Mouse (Mus musculus): ENCODE data around the gene Slc38a3. TPM values are rescaled to one million over a fixed set of nuclear protein-coding genes. Genes with fewer than 3 reads are reported as not detected.
A peak's percentile ranks its signal among the peaks of the same experiment; 100 is the strongest.

Gene Slc38a3
- polyA plus RNA-seq, 1 experiment from 2014 or later = 19.5 TPM

DNA sequence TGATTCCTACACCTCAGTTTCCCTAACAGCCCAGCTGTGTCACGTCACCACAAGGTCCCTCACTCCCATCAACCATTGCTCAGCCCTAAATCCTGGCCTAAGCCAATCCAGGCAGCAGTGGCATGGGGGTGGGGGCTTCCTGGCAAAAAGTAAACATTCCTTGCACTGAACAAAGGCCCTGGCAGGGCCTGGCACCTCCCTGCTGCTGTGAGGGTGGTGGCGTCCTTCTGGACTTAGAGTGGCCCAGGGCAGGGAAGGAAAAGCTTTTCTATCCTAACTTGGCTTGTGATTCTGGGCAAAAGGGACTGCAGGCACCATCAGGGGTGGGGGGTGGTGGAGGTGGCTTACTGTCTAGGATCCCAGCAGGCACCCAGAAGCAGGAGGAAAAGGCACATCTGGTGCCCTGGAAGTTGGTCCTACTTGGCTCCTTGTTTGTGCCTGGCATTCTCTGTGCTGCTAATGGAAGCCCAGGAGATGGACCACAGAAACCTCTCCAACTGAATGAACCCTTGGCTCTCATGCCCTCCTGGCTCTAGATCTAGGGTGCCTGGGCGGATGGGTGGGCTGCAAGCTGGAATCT lies 33.4 kb upstream of the Slc38a3 start:
- H3K4me2 ChIP-seq = no peak overlapping the region
- no peak for ATAC-seq (ENCODE audit: insufficient read depth, low FRiP score, low read depth)
- no peaks in the 10 kb centered on the region for H3K9me3 ChIP-seq
- no peaks in the 10 kb centered on the region for H3K27me3 ChIP-seq (replicated peaks)
- WGBS = 76% methylated on average over 3 of the region's 3 CpGs
- peak overlapping the region; percentile 73 for H3K27ac ChIP-seq
- H3K4me3 ChIP-seq (replicated peaks) = no peak overlapping the region
- H3K36me3 ChIP-seq = no peaks in the 10 kb centered on the region
- H3K9ac ChIP-seq = no peak overlapping the region
- H3K4me1 ChIP-seq = peaks cover 92% of the 10 kb centered on the region

DNA sequence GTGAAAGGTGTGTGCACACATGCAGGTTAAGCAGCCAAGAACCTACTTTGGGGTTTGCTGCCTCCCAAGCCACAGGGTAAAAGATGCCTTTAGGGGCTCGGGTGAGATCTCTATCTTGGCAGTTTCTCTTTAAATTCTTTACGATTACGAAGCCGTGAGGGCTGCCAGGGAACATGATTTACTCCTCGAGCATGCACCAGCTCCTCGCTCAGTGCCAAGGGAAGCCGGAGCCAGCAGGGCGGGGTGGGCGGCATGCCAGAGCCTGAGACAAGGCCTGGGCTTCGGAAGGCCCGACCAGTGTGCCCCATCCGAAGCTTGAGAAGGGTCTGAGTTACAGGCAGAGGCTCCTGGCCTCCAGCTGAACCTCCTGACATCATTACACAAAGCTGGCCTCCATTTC lies 32.3 kb upstream of the Slc38a3 start:
- Histone ChIP-seq H3K4me1 (peaks cover 94% of the 10 kb centered on the region), H3K9ac (no peak overlapping the region)
- ATAC-seq (ENCODE audit: insufficient read depth, low FRiP score, low read depth) = no peak

GRCm38 (mm10) chr9:107700114-107700571 lies 30.8 kb upstream of the Slc38a3 start:
- Histone ChIP-seq H3K4me2 (peak overlapping the region; percentile 36; the same call in 1 of the 2 replicates), H3K4me3 (replicated peaks) (no peak overlapping the region), H3K27ac (peak overlapping the region; percentile 75), H3K9ac (no peak overlapping the region), H3K4me1 (peaks cover 83% of the 10 kb centered on the region), H3K27me3 (replicated peaks) (no peaks in the 10 kb centered on the region), H3K9me3 (no peaks in the 10 kb centered on the region), H3K36me3 (no peaks in the 10 kb centered on the region)
- WGBS = 31% methylated on average over 6 of the region's 6 CpGs
- ATAC-seq (ENCODE audit: insufficient read depth, low FRiP score, low read depth) = no peak

More for the DNA sequence above, 32.3 kb upstream of the Slc38a3 start:
- Histone ChIP-seq H3K4me2 (no peak overlapping the region; the same call in 1 of the 2 replicates), H3K36me3 (no peaks in the 10 kb centered on the region), H3K4me3 (replicated peaks) (no peak overlapping the region), H3K27me3 (replicated peaks) (no peaks in the 10 kb centered on the region), H3K9me3 (no peaks in the 10 kb centered on the region), H3K27ac (peak overlapping the region; percentile 61)
- WGBS = 36% methylated on average over 12 of the region's 12 CpGs

DNA sequence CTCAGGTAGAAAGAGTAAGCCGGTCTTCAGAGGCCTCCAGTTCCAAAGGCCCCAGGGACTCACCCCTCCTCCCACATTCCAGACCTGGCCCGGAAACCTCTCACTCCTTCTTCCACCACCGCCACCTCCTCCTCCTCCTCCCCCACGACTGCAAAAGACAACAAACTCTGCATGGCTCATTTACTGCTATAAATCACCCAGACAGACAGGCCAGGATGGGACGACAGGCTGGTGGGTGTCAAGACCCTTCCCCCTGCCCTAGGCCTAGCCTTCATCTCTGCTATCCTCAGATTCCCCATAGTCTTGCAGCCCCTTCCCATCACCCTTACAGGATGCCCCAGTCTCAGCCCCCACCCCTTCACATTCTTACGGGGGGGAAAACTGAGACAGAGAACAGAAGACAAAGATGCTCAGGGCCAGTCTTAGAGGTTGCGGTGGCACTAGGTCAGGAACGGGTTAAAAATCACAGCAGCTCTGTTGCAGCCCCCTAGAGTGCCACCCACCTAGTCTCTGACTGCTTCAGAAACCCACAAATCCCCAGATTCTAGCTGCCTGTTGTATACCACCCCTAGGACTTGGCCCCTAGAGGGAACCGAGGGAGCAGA lies 30.1 kb upstream of the Slc38a3 start:
- H3K4me1 ChIP-seq = peaks cover 85% of the 10 kb centered on the region
- WGBS = 13% methylated on average over 9 of the region's 9 CpGs
- no peak overlapping the region for H3K9ac ChIP-seq
- ATAC-seq (ENCODE audit: insufficient read depth, low FRiP score, low read depth) = no peak
- H3K9me3 ChIP-seq = no peaks in the 10 kb centered on the region
- no peaks in the 10 kb centered on the region for H3K36me3 ChIP-seq
- H3K27me3 ChIP-seq (replicated peaks) = no peaks in the 10 kb centered on the region
- H3K4me3 ChIP-seq (replicated peaks) = 0 out of 2 replicates have a peak overlapping the region, but pooled peaks have one; percentile 1
- peak overlapping the region; percentile 75 for H3K27ac ChIP-seq
- H3K4me2 ChIP-seq = peak overlapping the region; percentile 36

DNA sequence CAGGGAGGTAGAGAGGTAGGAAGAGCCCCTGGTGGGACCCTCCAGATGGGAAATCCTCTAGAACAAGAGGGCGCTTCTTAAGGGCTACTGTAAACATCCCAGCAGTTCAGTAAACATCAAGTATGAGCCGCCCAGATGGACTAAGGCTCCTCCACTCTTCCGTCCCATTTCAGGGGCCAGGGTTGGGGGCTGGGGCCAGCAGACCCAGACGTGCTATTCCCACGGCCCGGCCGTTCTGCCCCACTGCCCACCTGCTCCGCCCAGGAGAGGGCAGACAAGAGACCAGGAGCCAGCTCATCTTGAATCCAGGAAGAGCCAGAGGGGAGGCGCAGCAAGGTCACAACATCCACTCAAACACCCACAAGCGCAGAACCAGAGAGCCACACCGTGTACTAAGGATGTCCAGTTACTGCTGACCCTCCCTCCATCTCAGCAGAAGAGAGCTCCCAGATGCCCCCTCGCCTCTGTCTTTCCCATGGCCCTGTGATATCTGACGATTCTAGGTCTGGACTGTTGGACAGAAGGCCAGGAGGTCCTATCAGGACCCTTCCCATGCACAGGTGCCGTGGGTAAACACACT lies 29.4 kb upstream of the Slc38a3 start:
- no peaks in the 10 kb centered on the region for H3K9me3 ChIP-seq
- ATAC-seq (ENCODE audit: insufficient read depth, low FRiP score, low read depth) = no peak
- H3K4me2 ChIP-seq = peak overlapping the region; percentile 36
- H3K9ac ChIP-seq = no peak overlapping the region
- no peak overlapping the region for H3K4me3 ChIP-seq (replicated peaks)
- H3K36me3 ChIP-seq = no peaks in the 10 kb centered on the region
- WGBS = 19% methylated on average over 14 of the region's 14 CpGs
- H3K27ac ChIP-seq = peak overlapping the region; percentile 75
- H3K27me3 ChIP-seq (replicated peaks) = no peaks in the 10 kb centered on the region
- H3K4me1 ChIP-seq = peaks cover 79% of the 10 kb centered on the region

GRCm38 (mm10) chr9:107697811-107698521 lies 28.6 kb upstream of the Slc38a3 start:
- no peaks in the 10 kb centered on the region for H3K27me3 ChIP-seq (replicated peaks)
- H3K4me3 ChIP-seq (replicated peaks) = no peak overlapping the region
- H3K36me3 ChIP-seq = no peaks in the 10 kb centered on the region
- ATAC-seq (ENCODE audit: insufficient read depth, low FRiP score, low read depth) = no peak
- peak overlapping the region; percentile 36 for H3K4me2 ChIP-seq
- H3K9me3 ChIP-seq = no peaks in the 10 kb centered on the region
- H3K9ac ChIP-seq = no peak overlapping the region
- peaks cover 75% of the 10 kb centered on the region for H3K4me1 ChIP-seq
- peak overlapping the region; percentile 75 for H3K27ac ChIP-seq
- 28% methylated on average over 14 of the region's 14 CpGs for WGBS

GRCm38 (mm10) chr9:107696845-107697610 lies 27.7 kb upstream of the Slc38a3 start:
- WGBS = 51% methylated on average over 9 of the region's 9 CpGs
- H3K27ac ChIP-seq = peak overlapping the region; percentile 75
- 0 out of 2 replicates have a peak overlapping the region, but pooled peaks have one; percentile 36 for H3K4me2 ChIP-seq
- no peak for ATAC-seq (ENCODE audit: insufficient read depth, low FRiP score, low read depth)
- H3K4me3 ChIP-seq (replicated peaks) = no peak overlapping the region
- no peaks in the 10 kb centered on the region for H3K27me3 ChIP-seq (replicated peaks)
- H3K4me1 ChIP-seq = peaks cover 69% of the 10 kb centered on the region
- H3K9me3 ChIP-seq = no peaks in the 10 kb centered on the region
- H3K9ac ChIP-seq = no peak overlapping the region
- H3K36me3 ChIP-seq = no peaks in the 10 kb centered on the region

DNA sequence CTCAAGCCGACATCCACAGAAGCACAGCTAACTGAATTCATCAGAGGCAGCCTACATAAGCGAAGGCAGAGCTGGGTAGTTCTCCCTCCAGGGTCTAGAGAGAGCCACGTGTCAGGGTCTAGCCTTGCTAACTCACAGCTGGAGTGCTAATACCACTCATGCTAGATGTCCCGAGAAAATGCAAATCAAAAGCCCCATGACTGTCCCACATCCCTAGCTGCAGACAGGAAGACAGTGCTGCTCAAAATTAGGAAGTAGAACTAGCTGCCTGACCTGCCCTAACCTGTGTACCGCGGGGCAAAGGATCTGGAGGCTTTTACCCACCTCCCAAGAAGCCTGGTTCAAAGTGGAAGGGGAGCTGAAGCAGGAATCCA lies 26.8 kb upstream of the Slc38a3 start:
- WGBS = 36% methylated on average over 6 of the region's 6 CpGs
- Histone ChIP-seq H3K4me1 (peaks cover 62% of the 10 kb centered on the region), H3K9me3 (no peaks in the 10 kb centered on the region), H3K27ac (peak overlapping the region; percentile 75; the same call in 1 of the 2 replicates), H3K27me3 (replicated peaks) (no peaks in the 10 kb centered on the region), H3K9ac (no peak overlapping the region), H3K36me3 (peaks cover 9% of the 10 kb centered on the region; the same call in 1 of the 2 replicates), H3K4me2 (no peak overlapping the region), H3K4me3 (replicated peaks) (no peak overlapping the region)
- no peak for ATAC-seq (ENCODE audit: insufficient read depth, low FRiP score, low read depth)

DNA sequence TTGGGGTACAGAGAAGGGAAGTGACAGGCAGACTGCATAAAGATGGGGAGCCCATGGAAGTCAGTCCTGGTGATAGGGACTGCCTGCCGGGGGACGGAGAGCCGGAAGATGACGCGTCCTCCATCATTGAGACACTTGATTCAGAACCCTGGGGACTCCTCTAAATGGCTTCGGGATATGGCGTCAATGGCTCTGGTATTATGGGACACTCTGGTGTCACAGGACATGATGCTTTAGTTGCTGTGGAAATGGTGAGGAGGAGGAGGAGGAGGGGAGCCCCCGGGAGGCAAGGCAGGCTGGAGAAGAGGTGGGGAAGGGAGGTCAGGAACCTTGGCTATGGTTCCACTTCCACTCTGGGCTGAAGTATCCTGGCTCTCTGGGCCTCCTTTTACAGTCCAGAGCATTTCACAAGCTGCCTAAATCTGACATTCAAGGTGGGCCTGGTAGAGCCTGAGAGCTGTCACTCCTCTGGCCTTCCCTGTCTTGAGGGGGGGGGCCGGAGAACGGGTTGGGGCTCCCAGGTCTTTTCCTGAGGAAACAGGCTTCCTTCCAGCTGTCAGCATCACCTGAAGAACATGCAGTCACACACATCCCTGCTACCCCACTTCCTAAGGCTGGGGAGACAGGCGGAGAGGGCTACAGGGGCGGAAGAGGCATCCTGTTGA lies 26.2 kb upstream of the Slc38a3 start:
- no peaks in the 10 kb centered on the region for H3K9me3 ChIP-seq
- H3K4me1 ChIP-seq = peaks cover 56% of the 10 kb centered on the region
- H3K36me3 ChIP-seq = peaks cover 9% of the 10 kb centered on the region; the same call in 1 of the 2 replicates
- H3K27me3 ChIP-seq (replicated peaks) = no peaks in the 10 kb centered on the region
- peak overlapping the region; percentile 75; the same call in 1 of the 2 replicates for H3K27ac ChIP-seq
- H3K9ac ChIP-seq = no peak overlapping the region
- no peak overlapping the region for H3K4me3 ChIP-seq (replicated peaks)
- 81% methylated on average over 12 of the region's 12 CpGs for WGBS
- ATAC-seq (ENCODE audit: insufficient read depth, low FRiP score, low read depth) = no peak
- no peak overlapping the region for H3K4me2 ChIP-seq

- no peak for ATAC-seq (ENCODE audit: insufficient read depth, low FRiP score, low read depth)
- Histone ChIP-seq H3K27me3 (replicated peaks) (no peaks in the 10 kb centered on the region), H3K4me2 (no peak overlapping the region), H3K4me1 (peaks cover 47% of the 10 kb centered on the region), H3K4me3 (replicated peaks) (no peak overlapping the region), H3K9me3 (no peaks in the 10 kb centered on the region), H3K9ac (no peak overlapping the region), H3K27ac (peak overlapping the region; percentile 17; the same call in 1 of the 2 replicates), H3K36me3 (peaks cover 16% of the 10 kb centered on the region)
- 65% methylated on average over 7 of the region's 7 CpGs for WGBS
Measured at GRCm38 (mm10) chr9:107694627-107695026, 25.3 kb upstream of the Slc38a3 start.

DNA sequence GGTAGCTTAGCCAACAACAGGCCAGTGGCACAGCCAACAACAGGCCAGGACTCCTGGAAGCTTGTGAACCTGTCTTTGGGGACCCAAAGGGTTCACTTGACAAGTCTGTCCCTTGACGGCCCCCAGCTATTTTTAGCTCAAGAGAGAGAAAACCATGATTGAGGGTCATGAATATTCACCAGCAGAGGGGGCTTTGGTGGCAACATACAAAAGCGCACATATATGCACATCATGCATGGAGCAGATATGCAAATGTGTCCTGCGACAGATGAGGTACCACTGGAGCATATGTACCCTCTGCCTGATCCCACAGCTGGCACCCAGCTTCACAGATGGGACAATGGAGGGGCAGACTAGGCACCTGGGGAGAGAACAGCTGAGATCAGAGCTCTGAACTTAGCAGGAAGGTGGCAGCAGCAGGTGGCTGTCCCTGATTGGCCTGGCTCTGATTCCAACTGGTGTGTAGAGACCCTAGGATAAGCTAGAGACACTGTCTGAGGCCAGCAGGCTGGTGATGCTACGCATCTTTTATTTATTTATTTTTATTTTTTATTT lies 24.2 kb upstream of the Slc38a3 start:
- Histone ChIP-seq H3K27ac (no peak overlapping the region), H3K4me1 (peaks cover 36% of the 10 kb centered on the region), H3K4me3 (replicated peaks) (no peak overlapping the region), H3K27me3 (replicated peaks) (no peaks in the 10 kb centered on the region), H3K36me3 (peaks cover 27% of the 10 kb centered on the region), H3K9ac (no peak overlapping the region), H3K9me3 (no peaks in the 10 kb centered on the region), H3K4me2 (no peak overlapping the region)
- no peak for ATAC-seq (ENCODE audit: insufficient read depth, low FRiP score, low read depth)
- WGBS = 65% methylated on average over 4 of the region's 4 CpGs

Measured in stomach, embryonic 15.5 days (tissue).